Mouse (Mus musculus): ENCODE results near the gene Wdr92.
"Not testable (repeated sequence)": the region's sequence is repeated elsewhere in the genome, so short reads cannot be mapped to it uniquely, and the experiment has no call there.

Gene Wdr92

DNA sequence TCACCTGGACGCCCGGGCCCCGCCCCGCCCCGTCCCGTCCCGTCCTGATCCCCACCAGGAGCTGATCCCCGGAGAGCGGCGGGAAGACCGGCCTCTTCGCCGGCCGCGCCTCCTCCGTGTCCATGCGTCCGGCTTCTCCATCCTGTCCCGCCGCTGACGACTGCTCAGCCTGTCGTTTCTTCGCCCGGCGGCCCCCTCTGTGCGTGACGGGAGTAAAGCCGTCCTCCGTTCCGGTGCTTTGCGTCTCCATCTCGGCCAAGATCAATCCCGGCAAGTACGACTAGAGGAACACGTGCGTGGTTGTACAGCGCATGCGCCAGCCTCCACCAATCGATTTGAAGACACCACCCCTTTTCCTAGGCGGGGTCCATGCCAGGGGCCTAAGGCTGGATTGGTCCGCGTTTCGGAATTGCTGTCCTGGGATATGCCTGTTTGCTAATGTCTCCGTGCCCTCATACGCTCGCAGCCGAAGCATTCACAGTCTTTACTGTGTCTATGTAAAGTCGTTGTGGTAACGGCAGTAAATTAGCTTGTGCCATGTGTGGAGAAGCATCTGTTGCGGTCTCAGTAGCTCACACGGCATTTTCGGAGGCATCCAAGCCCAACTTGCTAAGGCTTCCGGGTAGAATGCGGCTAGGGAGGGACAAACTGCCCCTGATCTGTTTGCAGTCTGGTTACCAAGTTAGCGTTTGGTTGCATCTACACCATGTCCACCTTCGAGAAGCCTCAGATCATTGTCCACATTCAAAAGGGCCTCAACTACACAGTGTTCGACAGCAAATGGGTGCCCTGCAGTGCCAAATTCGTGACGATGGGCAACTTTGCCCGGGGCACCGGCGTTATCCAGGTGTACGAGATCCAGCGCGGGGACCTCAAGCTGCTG lies 29.6 kb downstream of the Wdr92 start, which contains the start of gene Pno1:
Gene Pno1 (minus strand): TSS at position 311 of the 883 bp plus-strand sequence.
- DNase-seq = peak; percentile 97

DNA sequence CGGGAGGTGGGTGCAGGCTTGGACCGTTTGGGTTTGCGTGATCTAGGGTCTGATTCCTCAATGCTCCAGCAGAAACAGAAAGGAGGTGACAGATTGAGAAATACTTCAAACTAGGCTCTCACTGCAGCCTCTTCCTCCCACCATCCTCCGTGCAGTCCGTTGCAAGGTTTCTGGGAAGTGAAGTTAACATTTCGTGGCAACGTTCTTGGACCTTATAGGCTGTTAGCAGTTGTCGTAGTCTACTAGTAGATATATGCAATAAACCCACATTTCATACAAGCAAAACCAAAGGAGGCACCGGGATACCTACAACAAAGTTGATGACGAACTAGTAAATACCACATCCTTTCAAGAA lies 30.2 kb downstream of the Wdr92 start:
- DNase-seq = no peak

DNA sequence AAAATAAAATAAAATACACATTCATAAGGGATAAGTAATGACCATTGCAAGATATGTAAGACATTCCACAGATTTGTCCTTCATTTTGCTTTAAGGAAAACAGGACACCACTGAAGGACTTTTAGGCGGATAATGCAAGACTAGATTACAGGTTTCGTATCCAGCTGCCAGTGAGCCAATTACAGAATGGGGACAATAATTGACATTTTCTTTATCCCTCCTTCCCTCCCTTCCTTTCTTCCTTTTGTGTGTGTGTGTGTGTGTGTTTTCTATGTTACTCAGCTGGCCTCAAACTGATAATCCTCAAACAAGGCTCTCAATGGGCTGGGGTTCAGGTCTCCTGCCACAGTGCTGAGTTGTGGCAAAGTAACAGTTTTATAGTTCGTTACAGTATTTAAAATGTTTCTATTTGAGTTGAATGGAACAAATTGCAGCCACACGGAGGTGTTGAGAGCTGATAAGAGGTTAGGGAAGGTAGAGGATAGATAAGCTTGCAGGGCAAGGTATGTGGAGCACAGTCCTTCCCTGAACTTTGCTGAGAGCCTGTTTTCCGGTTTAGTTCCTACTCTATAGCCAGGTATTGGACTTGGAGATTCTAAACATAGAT lies 31.1 kb downstream of the Wdr92 start:
- DNase-seq = no peak

DNA sequence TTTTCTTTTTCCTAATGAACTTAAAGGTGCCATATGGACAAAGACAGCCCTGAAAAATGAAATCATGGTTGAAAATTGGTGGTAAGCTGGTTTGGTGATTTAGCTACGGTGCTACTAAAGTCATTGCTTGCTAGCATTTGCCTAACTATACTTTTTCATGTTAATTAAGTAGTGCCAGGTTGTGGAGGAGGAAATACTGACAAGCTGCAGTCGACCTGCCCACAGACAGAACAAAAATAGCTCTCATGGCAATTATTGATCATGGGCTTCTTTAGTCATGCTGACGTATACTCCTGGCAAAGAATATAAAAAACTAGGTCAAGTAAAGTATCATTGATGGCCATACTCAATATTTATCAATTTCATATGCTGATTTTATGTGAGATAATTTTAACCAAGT lies 33.6 kb downstream of the Wdr92 start:
- DNase-seq = no peak

DNA sequence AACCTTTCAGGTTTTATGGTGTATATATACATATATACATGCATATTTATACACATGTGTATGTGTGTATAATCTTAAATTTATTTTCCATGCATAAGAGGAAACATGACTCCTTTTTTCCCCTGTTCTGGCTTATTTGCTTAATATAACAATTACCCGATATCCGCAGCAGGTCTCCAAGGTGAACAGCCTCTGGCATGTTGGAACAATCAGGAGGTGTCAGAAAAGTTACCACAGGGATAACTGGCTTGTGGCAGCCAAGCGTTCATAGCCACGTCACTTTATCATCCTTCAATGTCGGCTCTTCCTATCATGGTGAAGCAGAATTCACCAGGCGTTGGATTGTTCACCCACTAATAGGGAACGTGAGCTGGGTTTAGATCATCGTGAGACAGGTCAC lies 39.2 kb downstream of the Wdr92 start:
- no peak for DNase-seq

DNA sequence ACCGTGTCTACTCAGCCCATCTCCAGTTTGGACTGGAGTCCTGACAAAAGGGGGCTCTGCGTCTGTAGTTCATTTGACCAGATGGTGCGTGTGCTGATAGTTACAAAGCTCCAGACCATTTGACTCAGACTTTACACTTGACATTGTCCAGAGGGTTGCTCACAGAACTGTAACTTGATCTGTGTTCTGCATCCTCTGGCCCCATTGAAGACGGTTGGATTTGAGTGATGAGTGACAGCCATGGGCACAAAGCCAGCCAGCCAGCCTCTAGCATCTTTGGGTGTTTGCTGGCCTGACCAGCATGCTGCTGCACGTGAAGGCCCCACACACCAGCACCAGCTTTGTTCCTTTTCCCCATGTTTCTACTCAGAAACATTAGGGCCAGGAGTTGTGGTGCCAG lies 50.9 kb downstream of the Wdr92 start:
- DNase-seq = no peak

DNA sequence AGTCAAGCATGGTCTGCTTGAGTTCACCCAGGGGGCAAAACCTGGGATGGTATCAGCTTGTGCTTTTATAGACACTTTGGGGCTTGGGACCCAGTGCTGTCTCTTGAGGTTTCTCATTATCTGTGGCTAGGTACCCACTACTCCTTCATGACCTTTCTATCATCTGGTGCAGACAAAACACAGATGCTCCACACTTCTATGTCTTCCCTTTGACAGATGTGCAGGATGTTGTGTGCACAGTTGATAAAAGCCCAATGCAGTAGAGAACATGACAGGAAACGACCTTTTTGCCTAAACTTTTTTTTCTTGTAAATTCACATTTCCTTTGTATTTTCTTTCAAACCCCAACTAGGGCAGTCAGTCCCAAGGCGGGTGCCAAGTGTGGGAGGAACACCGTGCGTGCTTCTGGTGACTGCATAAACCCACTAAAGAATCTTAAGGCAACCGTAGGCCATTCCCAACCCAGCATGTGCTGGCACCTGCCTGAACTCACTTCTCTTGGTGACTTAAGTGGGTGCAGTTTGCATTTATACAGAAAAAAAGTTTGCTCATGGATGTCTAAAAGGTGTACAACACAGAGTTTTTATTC lies 54.6 kb downstream of the Wdr92 start:
- no peak for DNase-seq

DNA sequence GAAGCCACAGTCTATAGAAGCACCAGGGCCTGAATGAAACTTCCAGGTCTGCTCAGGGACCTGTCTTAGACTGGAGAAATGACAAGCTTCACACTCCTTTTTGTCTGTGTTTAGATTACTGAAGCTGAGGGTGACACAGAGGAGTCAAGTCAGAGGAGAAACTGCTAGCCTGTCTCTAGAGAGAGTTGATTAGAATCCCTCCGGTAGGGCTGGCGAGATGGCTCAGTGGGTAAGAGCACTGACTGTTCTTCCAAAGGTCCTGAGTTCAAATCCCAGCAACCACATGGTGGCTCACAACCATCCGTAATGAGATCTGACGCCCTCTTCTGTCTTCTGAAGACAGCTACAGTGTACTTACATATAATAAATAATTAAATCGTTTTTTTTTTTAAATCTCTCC lies 56.7 kb downstream of the Wdr92 start:
- not testable (repeated sequence) for DNase-seq

DNA sequence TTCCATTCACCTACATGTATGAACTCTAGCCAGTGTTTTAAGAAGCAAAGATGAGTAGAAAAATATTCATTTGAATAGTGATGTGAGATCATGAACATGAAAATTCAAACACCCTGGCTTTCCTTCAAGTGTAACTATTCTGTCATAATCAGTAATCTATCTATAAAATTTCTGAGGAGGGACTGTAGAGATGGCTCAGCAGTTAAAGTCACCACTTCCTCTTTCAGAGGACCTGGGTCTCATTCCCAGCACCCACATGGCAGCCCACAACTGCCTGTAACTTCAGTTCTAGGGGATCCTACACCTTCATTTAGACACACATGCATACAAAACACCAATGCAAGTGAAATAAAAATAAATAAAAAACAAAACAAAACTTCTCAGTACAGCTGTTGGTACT lies 66.8 kb downstream of the Wdr92 start:
- no peak for DNase-seq

DNA sequence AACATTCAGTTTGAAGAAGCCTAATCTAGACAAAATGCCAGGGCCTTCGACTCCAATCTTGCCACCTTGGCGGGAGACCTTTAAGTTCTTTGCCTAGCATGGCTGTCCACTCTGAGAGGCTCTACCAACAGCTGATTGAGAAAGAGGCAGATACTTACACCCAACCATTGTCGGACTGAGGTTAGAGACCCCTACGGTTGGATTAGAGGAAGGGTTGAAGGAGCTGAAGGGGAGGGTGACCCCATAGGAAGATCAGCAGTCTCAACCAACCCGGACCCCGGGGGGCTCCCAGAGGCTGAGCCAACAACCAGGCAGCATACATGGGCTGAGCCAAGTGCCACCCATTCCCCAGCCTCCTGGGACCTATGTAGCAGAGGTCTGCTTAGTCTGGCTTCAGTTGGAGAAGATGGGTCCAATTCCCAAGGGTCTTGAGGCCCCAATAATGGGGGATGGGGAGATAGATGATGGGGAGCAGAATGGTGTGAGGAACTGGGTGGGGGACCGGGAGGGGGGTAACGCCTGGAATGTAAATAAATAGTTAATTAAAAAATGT lies 75.0 kb downstream of the Wdr92 start:
- DNase-seq = peak; percentile 9

DNA sequence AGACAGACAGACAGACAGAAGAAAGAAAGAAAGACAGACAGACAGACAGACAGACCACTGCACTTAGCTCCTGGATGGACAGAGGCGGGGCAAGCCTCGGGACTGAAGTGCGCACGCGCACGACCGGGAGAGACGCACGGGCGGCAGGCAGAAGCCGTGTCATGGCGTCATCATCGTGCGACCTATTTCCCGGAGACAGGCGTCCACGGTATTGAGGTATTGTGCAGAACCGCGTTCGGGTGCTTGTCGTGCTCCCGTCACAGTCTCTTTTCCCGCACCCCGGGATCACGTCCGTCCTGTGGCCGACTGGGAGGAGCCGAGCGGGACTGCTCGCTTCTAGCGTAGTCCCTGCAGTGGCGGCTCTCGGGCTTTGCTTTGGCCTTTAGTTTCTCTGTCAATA lies 75.5 kb downstream of the Wdr92 start, which contains the start of gene C1d:
Gene C1d (plus strand): TSS at position 137 of the 400 bp plus-strand sequence.
- peak; percentile 97 for DNase-seq

DNA sequence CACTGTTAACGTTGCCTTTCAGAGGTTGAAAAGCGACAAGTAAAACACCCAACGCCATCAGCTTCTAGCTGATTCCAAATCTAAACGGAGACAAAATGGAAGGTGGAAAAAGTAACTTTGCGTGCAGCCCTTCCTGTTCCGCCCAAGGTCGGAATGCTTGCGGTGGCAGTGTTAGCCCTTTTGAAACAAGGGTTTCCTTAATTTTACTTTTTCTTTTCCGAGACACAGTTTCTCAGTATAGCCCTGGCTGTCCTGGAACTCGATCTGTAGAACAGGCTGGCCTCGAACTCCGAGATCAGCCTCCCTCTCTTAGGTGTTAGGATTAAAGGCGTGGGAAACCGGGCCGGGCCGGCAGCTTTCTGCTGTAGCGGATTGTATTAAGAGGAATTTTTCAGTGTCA lies 76.0 kb downstream of the Wdr92 start:
- peak; percentile 42 for DNase-seq

DNA sequence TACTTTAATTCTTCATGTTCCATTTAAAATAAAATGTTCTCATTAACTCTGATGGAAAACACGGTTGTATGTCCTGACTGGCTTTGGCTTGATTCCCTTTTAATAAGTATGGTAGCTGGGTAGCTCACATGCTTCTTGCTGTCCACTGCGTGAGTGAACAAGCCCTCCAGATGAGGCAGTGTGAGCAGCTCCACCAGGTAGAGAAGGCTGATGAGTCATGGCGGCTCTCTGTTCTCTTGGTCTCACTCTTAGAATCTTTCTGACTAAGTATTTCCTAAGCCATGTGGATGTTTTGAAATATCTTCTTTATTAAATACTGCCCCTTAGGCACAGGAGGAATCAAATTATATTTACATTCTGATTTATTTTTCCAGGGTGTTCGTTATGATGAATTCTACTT lies 85.3 kb downstream of the Wdr92 start:
- DNase-seq = no peak

DNA sequence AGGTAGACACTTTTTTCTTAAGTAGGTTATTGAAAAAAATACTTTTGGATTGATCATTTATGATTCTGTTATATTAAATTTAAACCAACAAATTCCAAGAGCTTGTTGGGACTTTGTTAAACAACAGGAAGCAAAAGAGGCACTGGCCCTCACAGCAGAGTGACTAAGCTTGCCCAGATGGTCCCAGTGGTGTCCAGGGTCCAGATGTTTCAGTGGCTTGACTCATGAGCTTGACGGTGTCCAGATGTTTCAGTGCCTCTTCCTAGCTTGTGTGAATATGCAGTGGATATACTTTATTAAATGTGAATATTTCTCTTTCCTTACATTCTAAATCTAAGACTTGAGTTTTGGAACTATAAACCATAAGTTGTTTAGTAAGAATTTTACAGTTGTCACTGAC lies 86.9 kb downstream of the Wdr92 start:
- DNase-seq = no peak

DNA sequence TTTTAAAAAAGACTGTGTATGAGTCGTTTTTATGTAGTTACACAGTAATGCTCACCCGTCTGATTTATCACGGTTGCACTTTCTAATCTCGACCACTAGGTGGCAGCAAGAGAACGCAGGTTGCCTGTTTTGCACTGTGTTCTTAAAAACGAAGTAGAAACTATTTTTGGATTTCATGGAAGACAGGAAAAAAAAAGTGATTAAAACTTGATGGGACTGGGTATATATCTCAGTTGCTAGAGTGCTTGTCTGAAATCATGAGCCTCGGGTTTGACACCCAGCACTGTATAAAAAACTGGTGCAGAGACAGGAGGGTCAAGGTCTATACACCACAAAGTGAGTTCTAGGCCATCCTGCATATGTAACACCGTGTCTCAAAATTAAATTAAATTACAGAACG lies 98.1 kb downstream of the Wdr92 start:
- peak; percentile 33 for DNase-seq
